Mouse (Mus musculus) heart, postnatal 14 days (tissue): ENCODE data around the gene Nkx3-2. TPM values are rescaled to one million over a fixed set of nuclear protein-coding genes. Genes with fewer than 3 reads are reported as not detected.
A peak's percentile ranks its signal among the peaks of the same experiment; 100 is the strongest.

Experiments used
- DNase-seq, 2 experiments: peaks; one replicate each; pipeline ENCODE4 v3.0.0; 2021 to 2022
- intact Hi-C: fragments of 180-260 bp; cut with DNase I; formaldehyde crosslinking; loops from one replicate; pipeline ENCODE4 v1.15.1; 2025
- long read RNA-seq, 2 experiments: library from polyadenylated mRNA; stranded (forward); transcript quantifications; one replicate each; pipeline ENCODE4 v2.0.0; 2021
- total RNA-seq, 2 experiments: library from RNA; stranded (reverse); gene quantifications; 2 replicates each; pipeline ENCODE4 v1.2.3; 2021

Nkx3-2 gene
- not detected for total RNA-seq
- long read RNA-seq, experiment 1: 0 reads
- long read RNA-seq, experiment 2: 0 reads

GRCm38 (mm10) chr5:41763731-41764721 lies at the start of gene Nkx3-2:
Nkx3-2 (minus strand) TSS chr5:41764501.
- intact Hi-C loops: no loop called here

GRCm38 (mm10) chr5:41812516-41812915 lies 48.2 kb upstream of the Nkx3-2 start:
- no peak for DNase-seq
- intact Hi-C loops: no loop called here

More at GRCm38 (mm10) chr5:41763731-41764721, at the start of gene Nkx3-2:
- no peak for DNase-seq

GRCm38 (mm10) chr5:41811279-41811678 lies 47.0 kb upstream of the Nkx3-2 start:
- no peak for DNase-seq
- intact Hi-C loops: no loop called here

- DNase-seq: no peak
These were observed 43.1 kb upstream of the Nkx3-2 start for GRCm38 (mm10) chr5:41807383-41807782.

GRCm38 (mm10) chr5:41806176-41806575 lies 41.9 kb upstream of the Nkx3-2 start:
- intact Hi-C loops: no loop called here
- no peak for DNase-seq

More at GRCm38 (mm10) chr5:41807383-41807782, 43.1 kb upstream of the Nkx3-2 start:
- intact Hi-C loops: no loop called here

GRCm38 (mm10) chr5:41805085-41805484 lies 40.8 kb upstream of the Nkx3-2 start:
- intact Hi-C loops: no loop called here
- DNase-seq: no peak

GRCm38 (mm10) chr5:41804643-41805042 lies 40.3 kb upstream of the Nkx3-2 start:
- DNase-seq: no peak
- intact Hi-C loops: no loop called here

- intact Hi-C loops: no loop called here
- no peak for DNase-seq
These were observed 37.3 kb upstream of the Nkx3-2 start for GRCm38 (mm10) chr5:41801622-41802021.

- no peak for DNase-seq
- intact Hi-C loops: no loop called here
These were observed 30.1 kb upstream of the Nkx3-2 start for GRCm38 (mm10) chr5:41794434-41794833.

- intact Hi-C loops: no loop called here
- no peak for DNase-seq
These were observed 26.2 kb upstream of the Nkx3-2 start for GRCm38 (mm10) chr5:41790517-41790916.

- intact Hi-C loops: no loop called here
These were observed 24.6 kb upstream of the Nkx3-2 start for GRCm38 (mm10) chr5:41788877-41789276.

GRCm38 (mm10) chr5:41781890-41782289 lies 17.6 kb upstream of the Nkx3-2 start:
- intact Hi-C loops: no loop called here

More at GRCm38 (mm10) chr5:41788877-41789276, 24.6 kb upstream of the Nkx3-2 start:
- no peak for DNase-seq

GRCm38 (mm10) chr5:41780026-41780425 lies 15.7 kb upstream of the Nkx3-2 start:
- DNase-seq: no peak
- intact Hi-C loops: no loop called here

More at GRCm38 (mm10) chr5:41781890-41782289, 17.6 kb upstream of the Nkx3-2 start:
- DNase-seq: no peak

- intact Hi-C loops: no loop called here
- no peak for DNase-seq
These were observed 11.4 kb upstream of the Nkx3-2 start for GRCm38 (mm10) chr5:41775728-41776127.

GRCm38 (mm10) chr5:41775273-41775672 lies 11.0 kb upstream of the Nkx3-2 start:
- intact Hi-C loops: no loop called here
- no peak for DNase-seq

GRCm38 (mm10) chr5:41768382-41769040 lies 4.2 kb upstream of the Nkx3-2 start:
- DNase-seq: peak; percentile 87 to 92
- intact Hi-C loops: loop anchor here (1.0 to 2.0 kb wide), 2 partner anchors 643 to 716 kb away; no protein-coding TSS in a partner anchor

- no peak for DNase-seq
- intact Hi-C loops: loop anchor here (1.0 to 2.0 kb wide), 2 partner anchors 642 to 715 kb away; no protein-coding TSS in a partner anchor
These were observed 3.2 kb upstream of the Nkx3-2 start for GRCm38 (mm10) chr5:41767296-41768200.

- intact Hi-C loops: no loop called here
- no peak for DNase-seq
These were observed 2.2 kb upstream of the Nkx3-2 start for GRCm38 (mm10) chr5:41766406-41767010.

GRCm38 (mm10) chr5:41765626-41766405 lies 1.5 kb upstream of the Nkx3-2 start:
- intact Hi-C loops: no loop called here
- DNase-seq: no peak
